Mouse (Mus musculus): Measurements from ENCODE around the gene Rbm34.

Gene Rbm34

DNA sequence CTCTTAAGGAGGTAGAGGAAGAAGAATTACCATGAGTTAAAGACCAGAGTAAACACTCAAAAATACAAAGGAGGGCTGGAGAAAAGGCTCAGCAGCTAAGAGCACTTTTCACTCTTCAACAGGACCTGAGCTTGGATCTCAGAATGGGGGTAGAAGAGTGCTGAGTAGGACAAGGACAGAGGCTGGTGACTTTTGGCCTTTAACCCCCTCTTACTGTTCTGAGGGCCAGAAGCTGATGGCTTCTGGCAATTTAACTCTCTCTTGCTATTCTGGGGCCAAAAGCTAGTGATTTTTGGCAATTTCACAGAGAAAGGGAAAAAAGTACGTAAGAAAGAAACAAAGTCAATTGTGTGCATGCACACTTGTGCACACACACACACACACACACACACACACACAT lies 8.0 kb downstream of the Rbm34 start:
- DNase-seq (ENCODE audit: extremely low read depth, low read depth, low spot score): no peak

DNA sequence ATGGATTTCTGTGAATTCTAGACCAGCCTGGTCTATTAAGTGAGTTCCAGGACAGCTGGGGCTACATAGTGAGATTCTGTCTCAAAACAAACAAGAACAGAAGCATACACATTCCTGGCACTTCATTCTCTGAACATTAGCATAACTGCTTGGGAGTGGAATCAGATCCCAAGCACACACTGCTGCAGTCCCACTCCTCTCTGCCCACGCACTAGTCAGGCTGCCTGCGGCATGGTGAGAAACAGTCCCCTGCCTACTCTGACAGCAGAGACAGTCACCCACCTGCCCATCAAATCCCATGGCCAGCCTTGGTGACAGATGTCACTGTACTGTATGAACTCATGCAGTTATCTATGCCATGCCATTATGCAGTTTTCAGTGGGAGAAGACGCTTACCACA lies 9.4 kb downstream of the Rbm34 start:
- DNase-seq (ENCODE audit: extremely low read depth, low read depth, low spot score): no peak

DNA sequence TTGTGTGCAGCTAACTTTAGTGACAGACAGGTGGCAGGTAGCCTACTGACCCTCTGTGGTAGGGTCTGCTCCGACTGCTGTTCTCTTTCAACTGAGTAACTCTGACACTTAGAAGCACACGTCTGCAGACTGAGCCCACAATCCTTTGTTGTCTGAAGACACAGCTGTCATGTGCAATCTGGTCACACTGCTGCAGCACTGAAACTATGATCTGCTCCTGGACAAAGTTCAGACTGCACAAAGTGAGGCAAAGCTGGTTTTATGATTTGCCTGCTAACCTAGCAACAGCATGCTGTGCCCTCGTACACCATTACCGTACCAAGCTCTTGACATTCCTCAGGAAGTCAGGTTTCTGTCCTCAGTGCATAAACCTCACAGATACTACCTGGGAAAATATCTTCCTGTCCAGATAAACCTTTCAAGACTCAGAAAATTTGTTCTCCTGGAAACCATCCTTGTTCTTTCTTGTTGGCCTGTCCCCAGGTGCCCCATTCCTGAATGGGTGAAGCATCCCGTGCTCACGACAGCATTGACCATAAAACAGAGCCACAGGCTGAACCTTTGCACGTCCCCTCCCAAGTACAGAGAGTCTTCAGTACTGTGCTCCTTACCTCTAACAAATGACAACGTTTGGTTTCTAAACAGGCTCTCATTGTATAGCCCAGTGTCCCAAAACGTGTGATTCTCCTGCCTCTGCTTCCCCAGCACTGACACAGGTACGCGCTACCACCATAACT lies 18.8 kb downstream of the Rbm34 start:
- DNase-seq (ENCODE audit: extremely low read depth, low read depth, low spot score): no peak

DNA sequence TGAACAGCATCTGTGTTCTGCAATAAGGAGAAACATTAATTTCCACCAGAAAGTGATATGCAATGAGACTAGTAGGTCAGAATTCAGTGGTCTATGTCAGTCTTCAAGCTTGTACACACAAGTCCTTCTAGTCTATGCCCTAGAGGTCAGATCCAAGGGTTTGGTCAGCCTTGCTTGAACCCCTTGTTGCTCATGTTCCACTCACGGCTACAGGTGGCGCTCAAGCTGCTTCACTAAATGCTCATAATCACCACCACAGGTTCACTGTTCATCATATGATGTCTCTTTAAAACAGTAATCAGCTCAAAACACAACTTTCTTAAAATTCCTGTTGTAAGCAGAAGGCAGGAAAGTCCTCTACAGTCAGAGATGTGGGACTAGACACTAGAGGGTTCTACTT lies 21.3 kb downstream of the Rbm34 start:
- no peak for DNase-seq (ENCODE audit: extremely low read depth, low read depth, low spot score)

DNA sequence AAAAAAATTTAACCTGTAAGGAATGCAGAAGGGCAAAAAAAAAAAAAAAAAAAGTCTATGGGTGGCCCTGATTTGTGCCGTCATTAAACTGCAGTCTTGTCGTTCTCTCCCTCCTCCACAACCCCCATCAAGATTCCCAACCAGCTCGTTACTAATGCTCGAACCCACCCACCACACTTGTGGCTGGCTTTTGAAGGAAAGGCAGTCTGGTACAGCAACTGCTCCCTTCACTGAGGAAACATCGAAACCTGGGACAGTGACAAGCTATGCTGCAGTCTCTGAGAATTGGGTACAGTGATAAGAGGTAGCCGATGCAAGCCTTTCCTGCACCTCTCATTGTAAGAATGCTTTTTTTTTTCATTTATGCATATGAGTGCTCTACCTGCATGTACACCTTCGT lies 24.4 kb downstream of the Rbm34 start:
- DNase-seq (ENCODE audit: extremely low read depth, low read depth, low spot score): no peak

DNA sequence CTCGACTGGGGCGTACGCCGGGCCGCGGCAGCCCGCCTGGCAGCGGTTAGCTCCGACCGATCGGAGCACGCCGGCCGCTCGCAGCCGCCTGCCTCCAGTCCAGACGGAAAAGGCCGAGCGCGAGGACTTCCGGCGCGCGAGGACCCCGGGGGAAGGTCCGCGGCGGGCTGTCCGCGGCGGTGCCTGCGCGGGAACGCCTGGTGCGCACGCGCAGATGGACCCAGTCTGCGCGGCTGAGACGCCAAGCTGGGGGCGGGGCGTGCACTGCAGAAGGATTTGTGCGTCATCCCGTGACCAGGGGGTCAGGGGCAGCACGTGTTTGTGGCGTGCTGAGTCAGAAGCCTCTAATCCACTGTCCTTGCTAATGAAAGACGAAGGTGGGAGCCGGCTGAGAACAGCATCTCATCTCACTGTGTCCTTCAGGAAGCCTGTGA lies 25.1 kb downstream of the Rbm34 start, which contains the start of gene Tomm20:
Gene Tomm20, minus strand, starts transcription at position 115 of the 434 bp plus-strand sequence.
- DNase-seq (ENCODE audit: extremely low read depth, low read depth, low spot score): no peak

DNA sequence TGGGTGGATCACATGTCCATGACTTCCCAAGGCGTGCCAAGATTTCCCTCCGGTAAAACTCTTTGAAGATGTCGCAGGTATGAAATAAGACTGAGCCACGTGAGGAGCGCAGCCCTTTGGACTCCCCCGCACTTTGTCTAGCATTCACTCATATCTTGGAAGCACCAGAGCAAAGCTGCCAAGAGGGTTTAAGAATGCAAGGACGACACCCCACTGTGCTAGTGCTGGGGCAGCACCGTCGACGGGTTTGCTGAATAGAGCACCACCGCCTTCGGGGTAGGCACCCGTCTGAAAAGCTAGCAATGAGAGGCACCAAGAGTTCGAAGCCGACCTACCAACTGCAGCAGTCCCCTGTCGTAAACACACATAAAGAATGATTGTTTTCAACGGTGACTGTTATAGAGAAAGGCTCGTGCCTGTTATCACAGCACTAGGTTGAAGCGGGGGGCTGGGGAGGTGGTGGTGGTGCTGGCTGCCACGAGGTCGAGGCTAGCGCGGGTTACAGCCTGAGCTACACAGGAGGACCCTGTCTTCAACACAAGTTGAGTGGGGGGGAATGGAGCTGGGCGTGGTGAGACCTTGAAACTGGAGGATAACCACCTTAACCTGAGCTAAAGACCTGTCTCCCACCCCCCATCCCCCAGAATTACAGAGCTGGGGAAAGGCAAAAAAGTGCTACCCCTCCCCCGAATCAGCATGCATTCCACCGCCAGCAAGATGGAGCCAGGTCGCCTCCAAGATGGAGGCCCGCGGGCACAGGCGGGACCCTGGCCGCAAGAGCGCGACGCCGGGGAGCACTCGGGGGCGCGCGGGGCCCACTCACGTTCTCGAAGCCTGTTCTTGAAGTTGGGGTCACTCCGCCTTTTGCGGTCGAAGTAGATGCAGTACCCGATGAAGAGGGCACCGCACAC lies 25.8 kb downstream of the Rbm34 start:
- DNase-seq (ENCODE audit: extremely low read depth, low read depth, low spot score): no peak

DNA sequence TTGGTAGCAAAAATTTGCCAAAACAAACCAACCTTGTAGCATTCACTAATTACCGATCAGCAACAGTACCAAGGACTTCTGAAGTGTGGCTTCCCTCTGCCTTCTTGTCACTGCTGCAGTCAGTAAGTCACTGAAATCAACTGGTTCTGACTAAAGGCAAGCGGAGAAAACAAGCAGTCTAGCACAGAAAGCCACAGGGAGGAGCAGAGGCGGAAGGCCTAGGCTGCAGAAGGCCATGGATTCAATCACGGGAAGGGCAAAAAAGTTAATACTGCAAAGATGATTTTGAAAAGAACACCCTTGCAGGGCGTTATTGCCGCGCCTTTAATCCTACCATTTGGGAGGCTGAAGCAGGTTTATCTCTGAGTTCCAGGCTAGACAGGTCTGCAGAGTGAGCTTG lies 27.3 kb downstream of the Rbm34 start:
- DNase-seq (ENCODE audit: extremely low read depth, low read depth, low spot score): no peak

DNA sequence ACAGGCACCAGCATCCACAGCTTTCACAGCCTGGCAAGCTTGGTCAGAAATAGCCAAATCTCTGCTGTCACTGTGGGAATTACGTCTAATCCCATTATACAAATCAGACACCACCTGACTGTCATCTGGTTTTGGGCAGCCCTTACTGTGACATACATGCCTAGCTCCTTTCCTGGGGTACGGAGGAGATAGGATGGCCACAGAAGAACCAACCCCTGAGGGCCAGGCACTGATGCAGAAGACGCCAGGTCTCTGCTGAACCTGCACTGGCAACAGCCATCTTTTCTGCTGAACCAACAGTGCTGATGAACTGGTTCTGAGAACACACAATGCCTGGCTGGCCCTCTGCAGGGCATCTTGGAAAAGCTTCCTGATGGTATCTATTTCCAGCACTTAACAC lies 33.5 kb downstream of the Rbm34 start:
- no peak for DNase-seq (ENCODE audit: extremely low read depth, low read depth, low spot score)

DNA sequence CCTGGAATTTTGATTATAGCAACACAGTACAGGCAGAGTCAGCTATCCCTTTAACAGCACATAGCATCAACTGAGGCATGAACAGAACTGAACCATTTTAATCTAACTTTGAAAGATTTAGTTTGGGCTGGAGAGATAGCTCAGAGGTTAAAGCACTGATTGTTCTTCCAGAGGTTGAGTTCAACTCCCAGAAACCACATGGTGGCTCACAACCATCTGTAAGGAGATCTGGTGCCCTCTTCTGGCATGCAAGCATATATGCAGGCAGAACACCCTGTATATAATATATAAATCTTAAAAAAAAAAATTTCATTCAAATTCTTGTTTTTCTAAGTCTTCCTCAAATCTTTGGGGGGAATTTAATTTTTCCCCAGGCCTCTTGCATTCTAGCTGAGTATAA lies 34.9 kb downstream of the Rbm34 start:
- no peak for DNase-seq (ENCODE audit: extremely low read depth, low read depth, low spot score)

DNA sequence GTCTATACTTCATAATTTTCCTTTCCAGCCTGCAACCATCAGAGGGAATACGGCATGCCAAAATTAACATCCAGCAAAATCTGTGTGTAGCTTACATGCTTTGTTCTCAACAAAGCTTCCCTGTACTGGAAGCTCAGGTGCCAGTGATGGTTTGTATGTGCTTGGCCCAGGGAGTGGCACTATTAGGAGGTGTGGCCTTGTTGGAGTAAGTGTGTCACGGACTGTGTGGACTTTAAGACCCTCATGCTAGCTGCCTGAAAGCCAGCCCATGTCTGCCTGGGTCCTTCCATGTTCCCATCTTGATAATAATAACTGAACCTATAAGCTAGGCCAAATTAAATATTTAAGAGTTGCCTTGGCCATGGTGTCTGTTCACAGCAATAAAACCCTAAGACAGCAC lies 35.5 kb downstream of the Rbm34 start:
- no peak for DNase-seq (ENCODE audit: extremely low read depth, low read depth, low spot score)

DNA sequence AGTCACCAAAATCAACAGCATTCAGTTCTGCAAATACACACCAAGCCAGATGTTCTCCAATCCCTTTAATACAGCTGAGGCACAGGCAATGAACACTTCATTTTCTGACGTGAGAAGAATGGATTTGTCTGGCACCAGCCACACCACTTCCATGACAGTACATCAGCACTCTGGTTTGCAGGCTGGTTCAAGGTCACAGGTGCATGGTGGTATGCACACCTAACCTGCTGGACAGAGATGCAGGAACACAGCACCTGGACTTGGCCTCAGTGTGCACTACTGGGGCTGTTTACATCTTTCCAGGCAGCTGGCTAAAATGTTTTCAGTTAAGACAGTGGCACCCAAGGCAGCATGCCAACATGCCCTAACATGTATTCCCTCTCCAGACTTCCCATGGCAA lies 38.2 kb downstream of the Rbm34 start:
- no peak for DNase-seq (ENCODE audit: extremely low read depth, low read depth, low spot score)

DNA sequence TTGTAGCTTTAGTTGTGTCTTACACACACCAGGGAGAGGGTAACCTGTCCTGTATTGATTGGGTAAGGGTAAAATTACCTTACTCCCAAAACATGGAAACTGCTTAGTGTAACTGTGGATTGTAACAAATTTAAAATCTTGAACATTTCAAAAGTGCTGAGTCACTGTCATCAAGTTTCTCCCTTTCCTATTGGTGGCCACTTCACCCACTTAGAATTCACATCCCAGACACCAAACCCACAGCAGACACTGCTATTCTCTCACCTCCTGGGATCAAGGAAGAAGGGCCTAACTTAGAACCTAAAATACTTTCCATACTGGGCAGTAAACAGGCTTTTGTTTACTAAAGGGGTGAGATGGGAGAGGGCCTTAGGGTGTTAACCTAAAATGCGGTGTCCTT lies 38.6 kb downstream of the Rbm34 start:
- no peak for DNase-seq (ENCODE audit: extremely low read depth, low read depth, low spot score)

DNA sequence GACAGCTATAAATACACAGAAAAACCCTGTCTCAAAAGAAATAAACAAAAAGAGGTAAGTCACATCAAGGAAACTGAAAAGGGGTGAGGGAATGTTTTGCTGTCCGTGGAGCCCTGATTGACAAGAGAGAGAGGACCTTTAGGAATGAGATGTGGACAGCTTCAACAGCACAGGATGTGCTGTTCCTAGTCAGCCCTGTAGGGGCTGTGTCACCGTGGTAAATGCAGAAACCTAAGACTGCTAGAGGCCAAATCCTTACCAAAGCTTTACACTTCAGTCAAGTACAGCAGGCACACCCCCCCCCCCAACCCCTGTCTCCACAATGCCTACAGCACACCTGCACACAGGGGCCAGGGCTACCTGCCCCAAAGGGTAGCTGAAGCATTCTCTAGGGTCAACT lies 39.2 kb downstream of the Rbm34 start:
- no peak for DNase-seq (ENCODE audit: extremely low read depth, low read depth, low spot score)

DNA sequence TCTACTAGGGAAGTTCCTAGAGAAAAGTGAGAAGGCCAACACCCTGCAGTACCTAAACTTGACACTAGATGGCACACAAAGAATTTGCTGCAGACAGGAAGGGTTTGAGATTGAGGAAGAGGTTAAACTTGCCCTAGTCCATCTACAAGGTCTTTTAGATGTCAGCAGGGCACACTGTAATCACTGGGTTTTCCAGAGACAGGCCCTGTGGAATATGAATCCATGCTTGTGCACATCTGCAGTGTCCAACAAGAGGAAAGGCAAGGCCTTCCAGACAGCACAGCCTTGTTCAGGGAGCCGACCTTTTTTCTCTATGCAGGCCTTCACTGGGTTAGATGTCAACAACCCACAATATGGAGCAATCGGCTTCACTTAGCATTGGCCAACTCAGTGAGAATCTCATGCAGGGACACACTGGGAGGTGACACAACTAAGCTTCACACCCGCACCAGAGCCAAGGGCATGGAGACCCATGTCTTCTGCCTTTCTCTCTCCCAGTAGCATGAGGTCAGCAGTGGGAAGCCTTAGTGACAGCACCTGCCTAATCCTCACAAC lies 41.2 kb downstream of the Rbm34 start:
- no peak for DNase-seq (ENCODE audit: extremely low read depth, low read depth, low spot score)

DNA sequence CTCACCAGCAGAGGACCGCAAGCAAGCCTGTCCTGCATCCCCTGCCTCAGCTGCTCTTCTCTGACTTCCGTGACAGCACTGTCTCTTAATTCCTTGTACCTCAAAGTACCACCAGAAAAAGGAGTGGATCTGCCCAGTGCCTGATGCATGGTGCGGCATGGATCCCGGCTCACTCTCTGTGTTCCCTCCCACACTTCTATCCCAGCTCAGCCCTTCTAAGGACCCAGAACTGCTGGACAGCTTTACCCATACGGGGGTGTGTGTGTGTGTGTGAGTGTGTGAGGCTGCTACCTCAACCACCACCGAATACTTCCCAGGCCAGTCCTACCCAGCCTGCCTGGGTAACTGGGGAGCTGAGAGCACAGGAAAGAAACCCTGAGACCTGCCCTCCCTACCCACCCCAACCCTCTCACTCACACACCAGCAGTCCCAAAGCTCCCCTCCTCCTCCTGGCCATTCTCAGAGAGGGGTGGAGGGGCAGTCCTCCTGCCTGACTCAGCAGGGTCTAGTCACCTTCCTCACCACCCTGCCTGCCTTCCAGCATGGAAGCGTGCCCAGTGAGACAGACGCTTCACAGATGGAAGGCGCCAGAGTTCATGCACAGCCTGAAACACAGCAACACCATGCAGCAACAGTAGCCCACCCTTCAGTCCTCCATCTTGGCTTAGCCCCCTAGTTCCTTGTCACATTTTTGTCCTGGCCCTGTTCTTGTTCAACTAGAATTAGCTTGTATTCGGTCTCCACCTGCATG lies 41.9 kb downstream of the Rbm34 start:
- no peak for DNase-seq (ENCODE audit: extremely low read depth, low read depth, low spot score)

DNA sequence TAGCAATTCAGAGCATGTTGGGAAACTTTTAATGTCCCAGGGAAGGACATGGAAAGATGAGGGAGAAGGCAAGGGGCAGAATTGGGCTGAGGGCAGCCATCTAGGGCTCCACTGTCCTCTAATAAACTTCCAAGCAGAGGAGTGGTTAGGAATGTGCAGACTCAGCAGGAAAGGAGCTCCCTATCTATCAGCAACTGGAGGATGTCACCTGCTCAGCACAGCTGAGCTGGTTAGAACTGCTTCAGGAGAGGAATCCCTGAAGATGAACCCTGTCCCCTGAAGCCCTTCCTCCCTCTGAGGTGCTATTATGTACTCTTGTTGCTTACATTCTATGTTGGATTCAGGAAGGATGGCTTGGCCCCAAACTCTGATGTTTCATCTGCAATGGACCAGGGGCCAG lies 42.8 kb downstream of the Rbm34 start:
- no peak for DNase-seq (ENCODE audit: extremely low read depth, low read depth, low spot score)

DNA sequence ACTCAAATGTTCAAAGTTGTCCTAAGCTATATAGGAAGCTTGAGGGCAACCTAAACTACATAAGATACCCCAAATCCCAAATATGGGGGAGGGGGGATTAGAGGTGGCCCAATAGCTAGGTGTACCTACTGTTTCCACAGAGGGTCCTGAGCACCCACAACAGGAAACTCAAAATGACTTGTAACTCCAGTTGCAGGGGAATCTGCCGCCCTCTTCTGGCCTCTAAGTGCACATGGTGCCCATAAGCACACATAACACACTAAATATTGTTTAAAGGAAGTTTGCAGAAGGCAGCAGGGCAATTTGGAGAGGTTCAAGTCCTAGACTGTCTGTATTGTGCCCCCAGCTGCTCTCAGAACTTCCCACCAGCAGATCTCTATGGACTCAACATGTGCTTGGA lies 43.8 kb downstream of the Rbm34 start:
- DNase-seq (ENCODE audit: extremely low read depth, low read depth, low spot score): no peak

DNA sequence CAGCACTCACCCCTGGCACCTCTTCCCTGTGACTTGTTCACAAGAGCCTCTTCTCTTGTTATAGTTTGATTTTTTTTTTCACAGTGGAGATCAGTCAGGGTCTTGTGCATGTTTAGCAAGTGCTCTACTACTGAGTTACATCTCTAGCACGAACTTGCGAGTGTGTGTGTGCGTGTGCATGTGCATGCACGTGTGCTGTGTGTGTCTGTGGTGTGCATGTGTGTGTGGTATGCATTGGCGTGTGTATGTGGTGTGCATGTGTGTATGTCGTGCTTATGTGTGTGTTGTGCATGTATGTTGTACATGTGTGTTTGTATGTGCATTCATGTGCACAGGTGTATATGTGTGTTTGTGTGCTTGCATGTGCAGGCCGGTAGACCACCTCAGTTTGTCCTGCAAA lies 47.9 kb downstream of the Rbm34 start:
- no peak for DNase-seq (ENCODE audit: extremely low read depth, low read depth, low spot score)

DNA sequence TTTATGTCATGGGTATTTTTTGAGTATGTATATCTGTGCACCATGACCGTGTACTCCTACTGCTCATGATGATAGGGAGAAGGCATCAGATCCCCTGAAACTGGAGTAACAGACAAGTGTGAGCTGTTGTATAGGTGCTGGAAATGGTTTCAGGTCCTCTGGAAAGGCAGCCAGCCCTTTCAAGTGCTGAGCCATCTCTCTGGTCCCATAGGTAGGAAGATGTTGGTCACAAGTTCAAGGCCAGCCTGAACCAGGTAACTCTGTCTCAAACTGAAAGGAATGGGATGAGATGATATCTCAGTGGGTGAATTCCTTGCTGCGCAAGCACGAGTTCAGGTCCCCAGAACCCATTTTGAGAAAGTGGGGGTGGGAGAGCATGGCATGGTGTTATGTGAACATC lies 49.4 kb downstream of the Rbm34 start:
- DNase-seq (ENCODE audit: extremely low read depth, low read depth, low spot score): no peak

DNA sequence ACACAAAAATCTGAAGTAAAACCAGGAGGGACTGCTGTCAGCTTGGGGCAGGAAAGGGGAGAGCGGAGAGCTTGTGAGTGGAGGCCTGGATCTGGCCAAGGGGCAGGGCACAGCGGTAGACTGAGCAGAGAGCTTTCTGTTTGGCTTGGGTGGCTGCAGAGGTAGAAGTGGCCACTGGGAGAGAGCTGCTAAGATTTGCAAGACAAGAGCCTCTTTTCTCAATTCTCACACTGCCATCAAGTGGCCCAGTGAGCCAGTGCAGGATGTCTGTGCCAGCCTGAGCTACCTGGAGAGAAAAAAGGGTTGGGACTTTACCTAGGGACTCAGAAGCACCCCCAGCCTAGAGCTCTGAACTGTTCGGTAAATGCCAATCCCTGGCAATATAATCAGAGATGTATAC lies 50.0 kb downstream of the Rbm34 start:
- no peak for DNase-seq (ENCODE audit: extremely low read depth, low read depth, low spot score)

Data from fat pad, adult 2 months (tissue).